Mouse (Mus musculus) CH12.LX (cell line): ENCODE measurements around the gene Pde8b. TPM values are rescaled to one million over a fixed set of nuclear protein-coding genes. Genes with fewer than 3 reads are reported as not detected.
A peak's percentile ranks its signal among the peaks of the same experiment; 100 is the strongest.

Source experiments
- DNase-seq: peaks from one replicate; pipeline ENCODE4 v3.0.0-alpha.2; 2013; ENCODE audit errors: extremely low read depth
- H3K27ac ChIP-seq: 2 replicates; pipeline ENCODE4 v1.5.1; 2012; ENCODE audit warnings: low read depth, mild to moderate bottlenecking, control low read depth, moderate library complexity; ENCODE audit not compliant: insufficient read depth
- H3K27me3 ChIP-seq: replicated peaks from 2 replicates; pipeline ENCODE3; 2012; ENCODE audit warnings: inconsistent platforms
- H3K36me3 ChIP-seq, 2 experiments: replicated peaks in 1 of 2; 2 replicates each; pipeline versions ENCODE3 to v1.6.1; 2012; ENCODE audit warnings: inconsistent platforms in 1 of 2, low read length in 1 of 2, mild to moderate bottlenecking in 1 of 2, mixed read lengths in 1 of 2, moderate library complexity in 1 of 2; ENCODE audit not compliant: control insufficient read depth in 1 of 2, insufficient read depth in 1 of 2
- H3K4me1 ChIP-seq, 2 experiments: 2 replicates each; pipeline ENCODE4 v1.6.1; 2012; ENCODE audit warnings: inconsistent platforms in 1 of 2, moderate library complexity in 1 of 2; ENCODE audit not compliant: insufficient read depth in 2 of 2, control insufficient read depth in 1 of 2
- H3K4me2 ChIP-seq: 2 replicates; pipeline ENCODE4 v1.6.1; 2012; ENCODE audit warnings: low read depth, mild to moderate bottlenecking, control low read depth; ENCODE audit not compliant: poor library complexity, insufficient read depth, severe bottlenecking
- H3K4me3 ChIP-seq, 3 experiments: fragments of 150-350 bp in 1 of 3; sonication (generic) in 1 of 3; replicated peaks in 1 of 3; 2 replicates each; pipeline versions ENCODE3 to v1.5.1; 2011 to 2012; ENCODE audit warnings: low read depth in 2 of 3, low read length in 2 of 3, mild to moderate bottlenecking in 2 of 3, moderate library complexity in 2 of 3, control low read depth in 1 of 3, improper control_type of control experiment in 1 of 3, inconsistent platforms in 1 of 3, mixed read lengths in 1 of 3; ENCODE audit not compliant: poor library complexity in 1 of 3
- H3K79me2 ChIP-seq: replicated peaks from 2 replicates; pipeline ENCODE4 v1.6.1; 2012; ENCODE audit warnings: mild to moderate bottlenecking, moderate library complexity; ENCODE audit not compliant: control insufficient read depth, poor library complexity, insufficient read depth, severe bottlenecking; ENCODE audit errors: extremely low read depth
- H3K9ac ChIP-seq: 2 replicates; pipeline ENCODE4 v1.6.1; 2012; ENCODE audit warnings: low read depth, mild to moderate bottlenecking, control low read depth, moderate library complexity; ENCODE audit not compliant: insufficient read depth
- H3K9me3 ChIP-seq: replicated peaks from 2 replicates; pipeline ENCODE3; 2012; ENCODE audit warnings: low read length, inconsistent platforms, mixed read lengths
- BHLHE40 ChIP-seq: IDR thresholded peaks from 2 replicates; pipeline ENCODE4 v1.6.1; 2011; ENCODE audit warnings: mild to moderate bottlenecking, low read depth, low read length, improper control_type of control experiment
- CHD1 ChIP-seq: IDR thresholded peaks from 2 replicates; pipeline ENCODE4 v1.6.1; 2012; ENCODE audit warnings: low read depth, low read length, improper control_type of control experiment, inconsistent platforms
- CHD2 ChIP-seq: IDR thresholded peaks from 2 replicates; pipeline ENCODE4 v1.6.1; 2011; ENCODE audit warnings: low read length, improper control_type of control experiment
- CTCF ChIP-seq, 2 experiments: IDR thresholded peaks in 1 of 2; conservative IDR thresholded peaks in 1 of 2; 2 replicates each; pipeline ENCODE4 v1.5.1; 2011 to 2012; ENCODE audit warnings: low read depth in 2 of 2, low read length in 2 of 2, improper control_type of control experiment in 1 of 2, inconsistent platforms in 1 of 2, mild to moderate bottlenecking in 1 of 2, moderate library complexity in 1 of 2
- E2F4 ChIP-seq: IDR thresholded peaks from 2 replicates; pipeline ENCODE4 v1.6.1; 2011; ENCODE audit warnings: low read depth, low read length, improper control_type of control experiment; ENCODE audit not compliant: insufficient replicate concordance
- ELF1 ChIP-seq: IDR thresholded peaks from 2 replicates; pipeline ENCODE4 v1.6.1; 2014; ENCODE audit warnings: low read depth, mild to moderate bottlenecking, inconsistent platforms, low read length, improper control_type of control experiment
- EP300 ChIP-seq: IDR thresholded peaks from 2 replicates; pipeline ENCODE4 v1.6.1; 2011; ENCODE audit warnings: low read length, improper control_type of control experiment
- ETS1 ChIP-seq: conservative IDR thresholded peaks from 2 replicates; pipeline ENCODE4 v1.6.1; 2012; ENCODE audit warnings: low read depth, mild to moderate bottlenecking, inconsistent platforms, low read length, improper control_type of control experiment, moderate library complexity
- GABPA ChIP-seq: IDR thresholded peaks from 2 replicates; pipeline ENCODE4 v1.6.1; 2012; ENCODE audit warnings: low read depth, low read length, improper control_type of control experiment, inconsistent platforms; ENCODE audit not compliant: insufficient replicate concordance
- HCFC1 ChIP-seq: IDR thresholded peaks from 2 replicates; pipeline ENCODE4 v1.6.1; 2012; ENCODE audit warnings: low read depth, mild to moderate bottlenecking, inconsistent platforms, low read length, improper control_type of control experiment
- IRF4 ChIP-seq: IDR thresholded peaks from 2 replicates; pipeline ENCODE4 v1.6.1; 2014; ENCODE audit warnings: low read depth, mild to moderate bottlenecking, inconsistent platforms, low read length, improper control_type of control experiment
- JUN ChIP-seq: IDR thresholded peaks from 2 replicates; pipeline ENCODE4 v1.6.1; 2011; ENCODE audit warnings: low read depth, mild to moderate bottlenecking, low read length, improper control_type of control experiment, moderate library complexity; ENCODE audit not compliant: insufficient read depth
- JUND ChIP-seq: conservative IDR thresholded peaks from 2 replicates; pipeline ENCODE4 v1.6.1; 2011; ENCODE audit warnings: low read depth, low read length, improper control_type of control experiment
- KAT2A ChIP-seq: IDR thresholded peaks from 2 replicates; pipeline ENCODE4 v1.6.1; 2012; ENCODE audit warnings: low read length, improper control_type of control experiment, inconsistent platforms; ENCODE audit not compliant: insufficient replicate concordance
- MAFK ChIP-seq: IDR thresholded peaks from 2 replicates; pipeline ENCODE4 v1.6.1; 2011; ENCODE audit warnings: low read length, improper control_type of control experiment; ENCODE audit not compliant: insufficient replicate concordance
- MAX ChIP-seq: IDR thresholded peaks from 2 replicates; pipeline ENCODE4 v1.6.1; 2011; ENCODE audit warnings: low read length, improper control_type of control experiment
- MAZ ChIP-seq: IDR thresholded peaks from 2 replicates; pipeline ENCODE4 v1.6.1; 2012; ENCODE audit warnings: low read depth, mild to moderate bottlenecking, inconsistent platforms, low read length, improper control_type of control experiment, moderate library complexity
- MEF2A ChIP-seq: IDR thresholded peaks from 2 replicates; pipeline ENCODE4 v1.6.1; 2014; ENCODE audit warnings: low read depth, mild to moderate bottlenecking, inconsistent platforms, low read length, improper control_type of control experiment, borderline replicate concordance
- MXI1 ChIP-seq: IDR thresholded peaks from 2 replicates; pipeline ENCODE4 v1.6.1; 2011; ENCODE audit warnings: mild to moderate bottlenecking, low read depth, low read length, improper control_type of control experiment
- MYC ChIP-seq: IDR thresholded peaks from 2 replicates; pipeline ENCODE4 v1.6.1; 2011; ENCODE audit warnings: low read depth, mild to moderate bottlenecking, improper control_type of control experiment, low read length
- NELFE ChIP-seq: IDR thresholded peaks from 2 replicates; pipeline ENCODE4 v1.6.1; 2011; ENCODE audit warnings: low read depth, low read length, improper control_type of control experiment
- NRF1 ChIP-seq: IDR thresholded peaks from 2 replicates; pipeline ENCODE4 v1.6.1; 2014; ENCODE audit warnings: low read depth, mild to moderate bottlenecking, inconsistent platforms, low read length, improper control_type of control experiment, moderate library complexity
- PAX5 ChIP-seq: IDR thresholded peaks from 2 replicates; pipeline ENCODE4 v1.6.1; 2012; ENCODE audit warnings: low read length, inconsistent platforms, mixed read lengths
- POLR2A ChIP-seq: IDR thresholded peaks from 2 replicates; pipeline ENCODE4 v1.6.1; 2011; ENCODE audit warnings: low read depth, mild to moderate bottlenecking, improper control_type of control experiment, low read length
- POLR2AphosphoS2 ChIP-seq: IDR thresholded peaks from 2 replicates; pipeline ENCODE4 v1.6.1; 2011; ENCODE audit warnings: low read depth, low read length, improper control_type of control experiment
- RAD21 ChIP-seq: IDR thresholded peaks from 2 replicates; pipeline ENCODE4 v1.6.1; 2011; ENCODE audit warnings: low read depth, mild to moderate bottlenecking, low read length, improper control_type of control experiment, moderate library complexity
- RCOR1 ChIP-seq: conservative IDR thresholded peaks from 2 replicates; pipeline ENCODE4 v1.6.1; 2012; ENCODE audit warnings: low read depth, mild to moderate bottlenecking, inconsistent platforms, low read length, improper control_type of control experiment
- SIN3A ChIP-seq: IDR thresholded peaks from 2 replicates; pipeline ENCODE4 v1.6.1; 2012; ENCODE audit warnings: low read length, improper control_type of control experiment, inconsistent platforms
- SMC3 ChIP-seq: IDR thresholded peaks from 2 replicates; pipeline ENCODE4 v1.6.1; 2011; ENCODE audit warnings: low read depth, low read length, improper control_type of control experiment
- TBP ChIP-seq: conservative IDR thresholded peaks from 2 replicates; pipeline ENCODE4 v1.6.1; 2011; ENCODE audit warnings: low read depth, low read length, improper control_type of control experiment
- TCF12 ChIP-seq: IDR thresholded peaks from 2 replicates; pipeline ENCODE4 v1.6.1; 2014; ENCODE audit warnings: low read depth, mild to moderate bottlenecking, inconsistent platforms, low read length, improper control_type of control experiment
- UBTF ChIP-seq: IDR thresholded peaks from 2 replicates; pipeline ENCODE4 v1.6.1; 2012; ENCODE audit warnings: low read depth, mild to moderate bottlenecking, inconsistent platforms, low read length, improper control_type of control experiment, moderate library complexity
- USF1 ChIP-seq: IDR thresholded peaks from 2 replicates; pipeline ENCODE4 v1.6.1; 2014; ENCODE audit warnings: low read depth, mild to moderate bottlenecking, inconsistent platforms, low read length, improper control_type of control experiment
- USF2 ChIP-seq: conservative IDR thresholded peaks from 2 replicates; pipeline ENCODE4 v1.6.1; 2011; ENCODE audit warnings: low read depth, low read length, improper control_type of control experiment
- ZC3H11A ChIP-seq: IDR thresholded peaks from 2 replicates; pipeline ENCODE4 v1.6.1; 2012; ENCODE audit warnings: low read depth, mild to moderate bottlenecking, inconsistent platforms, low read length, improper control_type of control experiment
- ZKSCAN1 ChIP-seq: IDR thresholded peaks from 2 replicates; pipeline ENCODE4 v1.6.1; 2012; ENCODE audit warnings: low read depth, inconsistent platforms, low read length, improper control_type of control experiment, borderline replicate concordance
- ZMIZ1 ChIP-seq: IDR thresholded peaks from 2 replicates; pipeline ENCODE4 v1.6.1; 2012; ENCODE audit warnings: low read depth, mild to moderate bottlenecking, inconsistent platforms, low read length, improper control_type of control experiment
- ZNF384 ChIP-seq: IDR thresholded peaks from 2 replicates; pipeline ENCODE4 v1.6.1; 2012; ENCODE audit warnings: low read depth, low read length, improper control_type of control experiment, inconsistent platforms
- dilution Hi-C: fragments of 300-500 bp; cut with MboI; formaldehyde crosslinking; loops from 2 replicates; pipeline ENCODE4 v1.14.3; 2020; ENCODE audit warnings: low sequenced_read_pairs; ENCODE audit not compliant: extremely low pct_unique_long_range_greater_than_20kb, extremely low pct_ligation_motif_present
- in situ Hi-C: fragments of 300-500 bp; cut with MboI; formaldehyde crosslinking; loops from 3 replicates; pipeline ENCODE4 v1.14.3; 2019; ENCODE audit warnings: low sequenced_read_pairs, low pct_ligation_motif_present, low pct_unique_long_range_greater_than_20kb, mixed read lengths
- polyA plus RNA-seq: library from polyadenylated mRNA; unstranded; fragments of >175 nt; gene quantifications from 2 replicates; pipeline ENCODE4 v1.2.1, GENCODE M21; 2012; ENCODE audit warnings: low read depth; ENCODE audit not compliant: insufficient read length
- total RNA-seq, 2 experiments: library from RNA; depleted of rRNA; stranded (reverse); fragments of 300-350 nt in 1 of 2; fragments of >200 nt in 1 of 2; gene quantifications; 2 replicates each; pipeline ENCODE4 v1.2.3; 2012 to 2014

Pde8b gene
- total and polyA plus RNA-seq, 3 experiments: 0.25 to 2.0 (median 0.93) TPM

- in situ Hi-C loops (no loop called here), dilution Hi-C loops (no loop called here)
- H3K4me3 ChIP-seq: no peak overlapping the region
- DNase-seq: peak; percentile 76
- H3K36me3 ChIP-seq: no peaks in the 10 kb centered on the region
- TF ChIP-seq NRF1: no peak
- peak; percentile 84 for TF ChIP-seq IRF4
- no peak for TF ChIP-seq ELF1
- TF ChIP-seq JUN: peak; percentile 31; the same call in 1 of the 2 replicates
- TF ChIP-seq CTCF (conservative IDR thresholded peaks at IDR 0.05 in 1 of 2, IDR thresholded peaks at IDR 0.05 in 1 of 2; ENCODE audit: low read depth in 2 of 2, low read length in 2 of 2): peak; percentile 28 to 70; a peak in 2 of 4 replicates
- TF ChIP-seq CHD1: no peak
- peak; percentile 96 for TF ChIP-seq MEF2A
- TF ChIP-seq TCF12: 0 out of 2 replicates have a peak, but pooled peaks have one; percentile 19
- TF ChIP-seq MYC: no peak
- peak; percentile 56 for TF ChIP-seq SMC3
- TF ChIP-seq GABPA: no peak
- TF ChIP-seq BHLHE40: peak; percentile 67
- no peak for TF ChIP-seq POLR2AphosphoS2
- TF ChIP-seq CHD2: no peak; the same call in 1 of the 2 replicates
- peak; percentile 58 for TF ChIP-seq RAD21
- TF ChIP-seq MXI1: no peak
- TF ChIP-seq EP300: peak; percentile 82
- no peak for TF ChIP-seq TBP
- no peak for TF ChIP-seq RCOR1
- no peak for TF ChIP-seq UBTF
- TF ChIP-seq MAZ: peak; percentile 17; the same call in 1 of the 2 replicates
- no peak for TF ChIP-seq ZC3H11A
- peak; percentile 89 for TF ChIP-seq MAFK
- no peak for TF ChIP-seq NELFE
- peak; percentile 38; the same call in 1 of the 2 replicates for TF ChIP-seq ZNF384
- no peak for TF ChIP-seq HCFC1
- TF ChIP-seq SIN3A: peak; percentile 34; the same call in 1 of the 2 replicates
- TF ChIP-seq PAX5: no peak
- no peak for TF ChIP-seq KAT2A
- TF ChIP-seq E2F4: no peak
- no peak for TF ChIP-seq POLR2A
- TF ChIP-seq ZMIZ1: no peak
- peak; percentile 81 for TF ChIP-seq ETS1
- TF ChIP-seq MAX: no peak
- TF ChIP-seq ZKSCAN1: no peak
- peak; percentile 60; the same call in 1 of the 2 replicates for TF ChIP-seq JUND
- no peak for TF ChIP-seq USF1
- TF ChIP-seq USF2: no peak
- peaks cover 15 to 45% of the 10 kb centered on the region in 2 experiments for H3K4me1 ChIP-seq
- 0 out of 2 replicates have a peak overlapping the region, but pooled peaks have one; percentile 14 for H3K9ac ChIP-seq
- 0 out of 2 replicates have a peak overlapping the region, but pooled peaks have one; percentile 32 for H3K4me2 ChIP-seq
- no peaks in the 10 kb centered on the region for H3K27me3 ChIP-seq
- peak overlapping the region; percentile 11; the same call in 1 of the 2 replicates for H3K27ac ChIP-seq
- no peaks in the 10 kb centered on the region for H3K79me2 ChIP-seq
- no peaks in the 10 kb centered on the region for H3K9me3 ChIP-seq
Measured at GRCm38 (mm10) chr13:95091546-95092445, 158.3 kb downstream of the Pde8b start.
